Mouse (Mus musculus) stomach, embryonic 15.5 days (tissue): ENCODE data around the gene Grin2d. TPM values are rescaled to one million over a fixed set of nuclear protein-coding genes. Genes with fewer than 3 reads are reported as not detected.

ENCODE experiments used
- ATAC-seq: fragments of 200-750 bp; cut with Nextera tagmentation; 2 replicates; pipeline ENCODE4 v1.8.0; 2017; ENCODE audit warnings: low read depth, moderate number of reproducible peaks, moderate TSS enrichment; ENCODE audit not compliant: insufficient read depth, low FRiP score
- H3K27ac ChIP-seq: fragments of 300-500 bp; sonication (generic); 2 replicates; pipeline ENCODE4 v1.5.1; 2015; ENCODE audit warnings: mild to moderate bottlenecking, inconsistent platforms
- H3K27me3 ChIP-seq: fragments of 300-500 bp; sonication (generic); replicated peaks from 2 replicates; pipeline ENCODE4 v1.6.1; 2015; ENCODE audit warnings: inconsistent platforms
- H3K36me3 ChIP-seq: fragments of 300-500 bp; sonication (generic); 2 replicates; pipeline ENCODE4 v1.6.1; 2015; ENCODE audit warnings: inconsistent platforms
- H3K4me1 ChIP-seq: fragments of 300-500 bp; sonication (generic); 2 replicates; pipeline ENCODE4 v1.6.1; 2015; ENCODE audit warnings: inconsistent platforms
- H3K4me2 ChIP-seq: fragments of 300-500 bp; sonication (generic); 2 replicates; pipeline ENCODE4 v1.6.1; 2015; ENCODE audit warnings: mild to moderate bottlenecking, inconsistent platforms
- H3K4me3 ChIP-seq: fragments of 300-500 bp; sonication (generic); replicated peaks from 2 replicates; pipeline ENCODE4 v1.5.1; 2015; ENCODE audit warnings: inconsistent platforms
- H3K9ac ChIP-seq: fragments of 300-500 bp; sonication (generic); 2 replicates; pipeline ENCODE4 v1.6.1; 2015; ENCODE audit warnings: inconsistent platforms
- H3K9me3 ChIP-seq: fragments of 300-500 bp; sonication (generic); 2 replicates; pipeline ENCODE4 v1.6.1; 2016; ENCODE audit warnings: inconsistent platforms
- WGBS: fragments of 180-500 bp; shearing (Covaris S2); methylation state at CpG from one replicate; pipeline ENCODE4 v1.1.7; 2015; 5-methylcytosine and 5-hydroxymethylcytosine counted together
- polyA plus RNA-seq: library from polyadenylated mRNA; unstranded; fragments of >200 nt; fragmentation: Nextera tagmentation; extraction: Ambion mirVana; gene quantifications from 2 replicates; pipeline ENCODE4 v1.2.1, GENCODE M21; 2015

Grin2d gene
- polyA plus RNA-seq, 1 experiment from 2014 or later = 0.67 TPM

DNA sequence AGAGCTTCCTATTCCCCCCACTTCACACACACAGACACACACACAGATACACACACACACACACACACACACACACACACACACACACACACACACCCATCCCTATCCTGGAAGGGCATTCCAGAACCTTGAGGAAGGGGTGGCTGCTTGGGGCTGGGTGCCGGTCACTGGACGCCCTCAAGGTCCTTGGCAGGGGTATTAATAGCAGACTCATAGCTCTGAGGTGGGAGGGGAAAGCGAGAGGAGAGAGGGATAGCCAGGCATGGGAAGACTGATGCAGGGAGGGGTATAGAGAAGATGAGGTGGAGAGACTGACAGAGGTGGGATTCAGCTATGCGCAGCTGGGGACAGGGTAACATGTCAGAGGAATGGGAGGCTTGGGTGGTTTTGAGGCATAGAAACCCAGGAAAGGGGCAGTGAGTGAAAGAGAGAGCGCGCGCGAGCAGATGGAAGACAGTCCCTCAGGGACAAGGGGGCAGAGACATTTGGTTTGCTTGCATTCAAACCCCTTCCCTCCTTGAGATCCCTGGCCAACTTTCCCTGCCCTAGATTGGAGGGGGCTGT is 9.0 kb downstream of the Grin2d start:
- H3K9ac ChIP-seq = no peak overlapping the region

DNA sequence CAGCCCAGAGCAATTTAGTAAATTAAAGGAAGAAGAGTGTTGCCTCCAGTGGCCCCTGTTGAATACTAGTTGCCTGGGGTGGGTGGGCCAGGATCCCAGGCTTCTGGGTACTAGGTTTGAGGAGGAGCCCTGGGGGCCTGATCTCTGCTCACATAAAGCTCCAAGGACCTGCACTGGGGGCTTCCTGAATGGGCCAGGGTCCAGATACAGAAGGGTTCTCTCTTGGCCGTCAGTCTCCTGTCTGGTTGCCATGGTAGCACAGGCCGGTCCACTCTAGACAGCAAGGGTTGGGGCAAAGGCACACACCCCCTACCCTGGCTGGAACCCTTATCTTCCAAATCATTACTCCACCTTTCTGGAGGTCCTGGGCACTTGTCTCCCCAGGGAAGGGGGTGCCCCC is 10.3 kb downstream of the Grin2d start:
- 43% methylated on average over 2 of the region's 2 CpGs for WGBS
- no peak overlapping the region for H3K9ac ChIP-seq
- peaks cover 30% of the 10 kb centered on the region for H3K4me1 ChIP-seq
- no peak overlapping the region for H3K4me3 ChIP-seq
- ATAC-seq = no peak
- peaks cover 37% of the 10 kb centered on the region for H3K27me3 ChIP-seq
- no peaks in the 10 kb centered on the region for H3K9me3 ChIP-seq
- H3K4me2 ChIP-seq = peak overlapping the region; percentile 16; the same call in 1 of the 2 replicates
- H3K27ac ChIP-seq = no peak overlapping the region
- H3K36me3 ChIP-seq = no peaks in the 10 kb centered on the region

More for the DNA sequence above, 9.0 kb downstream of the Grin2d start:
- no peak for ATAC-seq
- 0 out of 2 replicates have a peak, but pooled peaks cover 1% of the 10 kb centered on the region for H3K36me3 ChIP-seq
- 16% methylated on average over 8 of the region's 8 CpGs for WGBS
- peaks cover 37% of the 10 kb centered on the region for H3K27me3 ChIP-seq
- no peaks in the 10 kb centered on the region for H3K9me3 ChIP-seq
- H3K27ac ChIP-seq = no peak overlapping the region
- H3K4me3 ChIP-seq = no peak overlapping the region
- peaks cover 36% of the 10 kb centered on the region for H3K4me1 ChIP-seq
- H3K4me2 ChIP-seq = peak overlapping the region; percentile 33

DNA sequence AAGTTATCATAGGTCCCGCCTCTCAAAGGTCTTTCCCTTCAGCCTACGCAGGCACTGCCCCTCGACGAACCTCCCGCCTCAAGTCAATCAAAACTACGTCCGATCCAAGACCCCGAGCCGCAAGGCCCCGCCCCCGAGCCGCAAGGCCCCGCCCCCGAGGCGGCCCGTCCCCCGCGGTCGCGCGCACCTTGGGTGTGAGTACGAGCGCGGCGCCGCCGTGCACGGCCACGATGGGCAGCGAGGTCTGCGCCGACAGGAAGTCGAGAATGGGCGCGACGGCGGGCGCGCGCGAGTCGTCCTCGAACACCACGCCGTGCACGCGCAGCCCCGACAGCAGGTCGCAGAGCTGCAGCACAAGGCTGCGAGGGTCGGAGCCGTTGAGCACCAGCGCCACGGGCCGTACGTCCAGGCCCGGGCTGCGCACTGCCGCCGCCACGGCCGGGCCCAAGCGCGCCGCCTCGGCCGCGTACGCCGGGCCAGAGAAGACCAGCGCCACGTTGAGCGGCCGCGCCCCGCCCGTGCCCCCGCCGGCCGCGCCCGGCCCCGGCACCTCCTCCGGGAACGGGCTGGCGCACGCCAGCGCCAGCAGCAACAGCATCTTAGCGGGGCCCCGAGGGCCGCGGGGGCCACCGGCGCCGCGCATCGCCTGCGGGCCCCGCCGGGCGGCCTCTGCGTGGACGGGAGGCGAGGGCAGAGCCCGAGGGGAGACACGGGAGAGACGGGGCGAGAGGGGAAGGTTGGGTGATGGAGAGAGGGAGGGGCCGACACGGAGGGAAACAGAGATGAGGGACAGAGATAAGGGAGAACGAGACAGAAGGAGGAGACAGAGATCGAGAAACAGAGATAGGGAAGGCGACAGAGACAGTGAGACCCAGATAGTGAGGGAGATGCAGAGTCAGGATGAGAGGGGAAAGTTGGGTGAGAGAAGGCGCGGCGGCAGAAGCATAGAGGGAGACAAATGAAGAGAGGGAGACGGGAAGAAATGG is 12.0 kb downstream of the Grin2d start:
- ATAC-seq = peak; percentile 82
- peak overlapping the region; percentile 71 for H3K4me3 ChIP-seq
- no peaks in the 10 kb centered on the region for H3K9me3 ChIP-seq
- H3K4me2 ChIP-seq = peak overlapping the region; percentile 81
- H3K4me1 ChIP-seq = peaks cover 30% of the 10 kb centered on the region
- WGBS = under 1% methylated on average over 88 of the region's 117 CpGs
- H3K9ac ChIP-seq = peak overlapping the region; percentile 77
- H3K36me3 ChIP-seq = no peaks in the 10 kb centered on the region
- peak overlapping the region; percentile 83 for H3K27ac ChIP-seq
- peaks cover 32% of the 10 kb centered on the region for H3K27me3 ChIP-seq

DNA sequence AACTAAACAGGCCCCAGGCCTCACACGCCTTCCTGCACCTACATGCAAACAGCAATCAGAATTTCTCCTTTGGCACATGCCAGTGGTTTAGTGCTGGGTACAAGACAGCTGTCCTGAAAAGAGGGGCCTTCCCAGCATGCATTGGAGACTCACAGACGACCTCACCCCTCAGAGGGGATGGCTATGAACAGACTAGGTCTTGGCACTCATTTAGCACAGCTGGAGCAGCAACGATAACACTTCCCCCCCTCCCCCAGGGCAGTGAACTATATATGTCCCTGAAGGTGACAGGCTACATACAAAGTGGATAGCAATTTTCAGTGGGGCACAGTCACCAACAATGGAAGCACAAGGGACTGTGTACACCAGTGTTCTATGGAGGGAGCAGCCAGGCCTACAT is 13.7 kb downstream of the Grin2d start:
- no peak overlapping the region for H3K4me3 ChIP-seq
- no peaks in the 10 kb centered on the region for H3K9me3 ChIP-seq
- ATAC-seq = no peak
- no peaks in the 10 kb centered on the region for H3K36me3 ChIP-seq
- H3K27me3 ChIP-seq = peaks cover 18% of the 10 kb centered on the region
- H3K4me1 ChIP-seq = peaks cover 17% of the 10 kb centered on the region
- H3K27ac ChIP-seq = no peak overlapping the region
- H3K9ac ChIP-seq = no peak overlapping the region
- no peak overlapping the region for H3K4me2 ChIP-seq
- 63% methylated on average over 3 of the region's 3 CpGs for WGBS

DNA sequence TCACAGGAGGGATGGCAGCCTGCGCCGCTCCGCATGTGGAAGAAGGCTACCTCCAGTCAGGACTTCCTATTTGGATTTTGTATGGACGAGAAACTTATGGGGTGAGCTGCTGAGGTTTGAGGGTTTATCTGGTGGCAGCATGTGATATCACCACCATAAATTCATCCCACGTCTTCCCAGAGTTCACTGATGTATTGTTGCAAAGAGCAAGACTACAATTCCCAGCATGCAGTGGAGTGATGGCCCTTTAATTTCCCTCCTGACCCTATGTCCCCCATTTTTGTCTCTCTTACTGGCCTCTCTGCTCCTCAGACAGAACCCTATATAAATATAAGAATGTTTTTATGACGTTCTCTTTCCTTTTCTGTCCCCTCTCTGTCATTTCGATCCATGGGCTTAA is 15.4 kb downstream of the Grin2d start:
- no peak overlapping the region for H3K4me3 ChIP-seq
- H3K27me3 ChIP-seq = 0 out of 2 replicates have a peak, but pooled peaks cover 4% of the 10 kb centered on the region
- no peak overlapping the region for H3K9ac ChIP-seq
- peaks cover 15% of the 10 kb centered on the region; the same call in 1 of the 2 replicates for H3K4me1 ChIP-seq
- ATAC-seq = no peak
- WGBS = 80% methylated on average over 7 of the region's 7 CpGs
- no peaks in the 10 kb centered on the region for H3K9me3 ChIP-seq
- H3K36me3 ChIP-seq = no peaks in the 10 kb centered on the region
- H3K27ac ChIP-seq = no peak overlapping the region
- no peak overlapping the region for H3K4me2 ChIP-seq

DNA sequence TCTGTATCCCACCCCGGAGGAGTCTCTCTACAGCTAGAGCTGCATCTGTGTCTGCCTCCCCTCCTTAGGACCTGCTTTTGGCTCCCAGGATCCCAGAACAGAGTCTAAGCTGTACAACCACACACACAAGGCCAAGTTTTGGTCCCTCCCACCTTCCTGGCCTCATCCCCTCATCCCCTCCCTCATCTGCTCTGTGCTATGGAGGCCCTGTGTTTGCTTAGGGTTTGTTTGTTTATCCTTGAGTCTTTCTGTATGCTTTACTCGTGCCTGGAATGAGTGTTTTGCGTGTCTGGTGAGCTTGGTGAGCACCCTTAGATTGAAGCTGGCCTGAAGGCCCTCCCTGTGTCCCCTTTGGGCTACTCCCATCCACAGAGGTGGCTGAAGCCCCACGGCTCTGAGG is 19.2 kb downstream of the Grin2d start:
- 36% methylated on average over 4 of the region's 4 CpGs for WGBS

DNA sequence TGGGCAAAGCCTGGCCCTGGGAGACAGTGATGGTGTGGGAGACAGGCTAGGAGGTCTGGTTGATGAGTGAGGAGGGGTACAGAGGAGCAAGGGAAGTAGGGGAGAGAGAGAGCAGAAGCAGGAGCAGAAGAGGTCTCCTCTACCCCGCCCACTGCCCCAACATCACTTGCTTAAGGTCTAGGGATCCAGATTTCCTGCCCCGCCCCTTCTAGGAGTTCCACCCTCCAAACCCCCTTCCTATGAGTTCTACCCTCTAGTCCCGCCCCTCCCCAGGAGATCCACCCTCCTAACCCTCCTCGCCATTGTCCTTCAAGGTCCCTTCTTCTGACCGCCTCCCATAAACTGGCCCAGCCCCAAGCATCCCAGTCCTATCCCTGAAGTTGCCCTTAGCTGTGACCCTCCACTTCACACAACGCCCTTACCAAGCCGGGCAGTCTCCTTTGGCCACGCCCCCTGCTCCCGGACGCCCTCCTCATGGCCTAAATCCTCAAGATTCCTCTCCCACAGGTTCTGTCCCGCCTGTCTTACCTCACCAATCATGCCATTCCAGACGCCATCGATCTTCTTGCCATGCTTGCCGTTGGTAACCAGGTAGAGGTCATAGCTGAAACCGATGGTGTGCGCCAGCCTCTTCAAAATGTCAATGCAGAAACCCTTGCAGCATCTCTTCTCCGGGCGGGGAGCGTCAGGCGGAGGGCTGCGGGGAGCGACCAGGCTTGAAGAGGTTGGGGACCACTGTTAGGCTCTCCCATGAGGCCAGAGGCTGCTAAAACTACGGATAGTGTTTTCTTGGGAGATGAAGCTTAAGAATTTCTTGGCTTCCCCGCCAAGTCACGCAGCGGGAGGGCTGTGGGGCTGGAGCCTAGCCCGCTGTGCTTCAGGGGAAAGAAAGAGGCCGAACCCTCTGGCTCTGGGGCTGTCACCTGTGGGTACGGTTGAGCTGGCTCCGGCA is 21.0 kb downstream of the Grin2d start:
- no peak overlapping the region for H3K27ac ChIP-seq
- 0 out of 2 replicates have a peak, but pooled peaks have one; percentile 28 for ATAC-seq
- WGBS = 6% methylated on average over 30 of the region's 30 CpGs
- H3K36me3 ChIP-seq = no peaks in the 10 kb centered on the region
- H3K27me3 ChIP-seq = 0 out of 2 replicates have a peak, but pooled peaks cover 10% of the 10 kb centered on the region
- H3K9ac ChIP-seq = no peak overlapping the region
- H3K9me3 ChIP-seq = no peaks in the 10 kb centered on the region
- H3K4me1 ChIP-seq = peaks cover 23% of the 10 kb centered on the region
- H3K4me2 ChIP-seq = peak overlapping the region; percentile 60
- H3K4me3 ChIP-seq = peak overlapping the region; percentile 33

More for the DNA sequence above, 19.2 kb downstream of the Grin2d start:
- Histone ChIP-seq H3K4me1 (peaks cover 23% of the 10 kb centered on the region), H3K4me2 (no peak overlapping the region), H3K4me3 (no peak overlapping the region), H3K9ac (no peak overlapping the region), H3K27me3 (0 out of 2 replicates have a peak, but pooled peaks cover 12% of the 10 kb centered on the region), H3K27ac (no peak overlapping the region), H3K9me3 (no peaks in the 10 kb centered on the region), H3K36me3 (no peaks in the 10 kb centered on the region)
- ATAC-seq = peak; percentile 58

DNA sequence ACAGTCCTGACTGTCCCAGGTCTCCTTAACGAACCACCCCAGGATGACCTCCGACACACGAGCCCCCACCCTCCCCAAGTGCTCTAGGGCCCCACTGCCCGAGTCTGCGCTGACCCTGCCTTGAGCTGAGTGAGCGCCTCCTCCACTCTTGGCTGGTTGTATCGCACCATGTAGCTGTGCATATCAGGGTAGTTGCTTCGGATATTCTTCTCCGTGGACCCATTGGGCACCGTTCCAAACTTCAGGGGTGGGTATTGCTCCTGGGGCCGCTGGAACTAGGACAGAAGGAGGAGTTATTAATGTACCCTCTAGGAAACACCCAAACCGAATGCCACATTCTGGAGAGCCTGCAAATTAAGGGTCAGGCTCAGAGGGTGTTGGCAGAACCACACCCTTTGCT is 25.1 kb downstream of the Grin2d start:
- no peaks in the 10 kb centered on the region for H3K36me3 ChIP-seq
- no peaks in the 10 kb centered on the region for H3K9me3 ChIP-seq
- peaks cover 17% of the 10 kb centered on the region for H3K4me1 ChIP-seq
- no peak overlapping the region for H3K9ac ChIP-seq
- no peak overlapping the region for H3K27ac ChIP-seq
- no peak overlapping the region for H3K4me3 ChIP-seq
- 79% methylated on average over 12 of the region's 12 CpGs for WGBS
- H3K4me2 ChIP-seq = no peak overlapping the region
- H3K27me3 ChIP-seq = 0 out of 2 replicates have a peak, but pooled peaks cover 10% of the 10 kb centered on the region
- no peak for ATAC-seq

DNA sequence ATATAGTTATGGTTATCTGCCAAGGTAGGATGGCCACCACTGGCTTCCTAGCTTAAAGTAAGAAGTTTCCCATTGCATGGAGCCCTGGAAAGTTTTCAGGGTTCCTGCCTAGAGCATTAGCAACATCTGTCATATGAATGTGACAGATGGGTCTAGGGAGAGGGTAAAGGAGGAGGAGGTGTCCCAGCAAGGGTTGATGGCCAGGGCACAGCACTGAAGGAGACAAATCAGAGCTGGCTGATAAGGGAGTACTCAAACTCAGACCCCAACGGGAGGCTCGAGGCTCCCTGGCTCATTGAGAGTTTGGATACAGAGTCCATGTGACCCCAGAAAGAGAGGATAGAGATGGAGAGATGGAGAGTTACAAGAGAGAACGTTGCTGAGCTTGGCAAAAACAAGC is 27.5 kb downstream of the Grin2d start:
- no peak overlapping the region for H3K27ac ChIP-seq
- 54% methylated on average over 3 of the region's 3 CpGs for WGBS
- no peaks in the 10 kb centered on the region for H3K9me3 ChIP-seq
- H3K27me3 ChIP-seq = no peaks in the 10 kb centered on the region
- H3K9ac ChIP-seq = no peak overlapping the region
- H3K4me3 ChIP-seq = no peak overlapping the region
- H3K36me3 ChIP-seq = no peaks in the 10 kb centered on the region
- no peak for ATAC-seq
- H3K4me2 ChIP-seq = no peak overlapping the region
- no peaks in the 10 kb centered on the region for H3K4me1 ChIP-seq

DNA sequence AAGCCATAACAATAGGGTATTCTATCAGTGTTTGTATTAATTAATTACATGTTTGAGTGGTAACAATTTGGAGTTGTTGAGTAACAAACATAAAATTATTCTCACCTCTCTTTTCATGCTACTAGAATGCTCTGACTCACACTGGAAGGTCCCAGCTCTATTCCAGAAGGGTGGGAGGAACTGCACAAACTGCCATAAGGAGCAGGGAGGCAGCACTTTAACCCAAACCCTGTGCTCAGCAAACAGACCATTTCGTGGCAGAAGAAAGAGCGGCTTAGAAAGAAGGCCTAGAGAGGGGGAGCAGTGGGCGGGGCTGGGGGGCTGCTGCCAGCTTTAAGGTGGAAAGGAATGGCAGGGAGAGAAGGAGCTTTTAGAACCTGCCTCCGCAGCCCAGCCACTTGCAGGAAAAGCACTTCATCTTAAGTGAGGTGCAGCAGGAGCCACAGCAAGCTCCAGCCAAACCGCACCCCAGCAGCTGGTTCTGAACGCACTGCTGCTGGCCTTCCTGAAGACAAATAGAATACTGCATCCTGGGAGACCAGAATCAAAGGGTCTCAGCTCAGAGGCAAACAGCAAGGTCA is 29.6 kb downstream of the Grin2d start:
- Histone ChIP-seq H3K27me3 (no peaks in the 10 kb centered on the region), H3K4me2 (no peak overlapping the region), H3K4me3 (no peak overlapping the region), H3K27ac (no peak overlapping the region), H3K36me3 (no peaks in the 10 kb centered on the region), H3K9ac (no peak overlapping the region), H3K9me3 (no peaks in the 10 kb centered on the region), H3K4me1 (no peaks in the 10 kb centered on the region)
- WGBS = 14% methylated on average over 6 of the region's 6 CpGs
- peak; percentile 35; the same call in 1 of the 2 replicates for ATAC-seq
